ENCODE assay signal across 16 mouse cellular contexts in the genomic region with DNA sequence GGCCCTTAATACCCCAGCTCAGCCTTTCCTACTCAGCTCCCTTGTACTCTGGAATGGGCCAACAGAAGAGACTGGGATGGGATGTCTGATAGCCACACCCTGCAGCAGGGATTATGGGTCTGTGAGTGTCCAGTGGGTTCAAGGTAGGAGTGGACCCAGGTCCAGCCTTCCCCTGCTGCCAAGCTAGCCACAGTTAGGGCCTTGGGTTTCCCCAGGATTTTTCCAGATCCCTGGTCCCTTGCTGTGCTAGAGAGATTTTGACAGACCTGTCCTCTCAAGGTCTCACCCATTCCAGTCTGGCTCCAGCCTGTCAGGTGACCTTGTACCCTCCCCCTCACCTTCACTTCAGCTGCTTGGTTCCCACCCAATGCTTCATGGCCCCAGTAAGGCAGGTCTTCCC. TPM values are rescaled to one million over a fixed set of nuclear protein-coding genes. Genes with fewer than 3 reads are reported as not detected.
"Had no signal": no experiment of that assay in that cellular context is flagged by ENCODE, and none has a peak within 500 bp of the region (broad histone marks: within the 10 kb centered on the region; RNA-seq: fewer than 3 reads in every experiment).

No protein-coding gene starts in this region.

- H3K4me1 ChIP-seq: kidney, embryonic 15.5 days; liver, embryonic 13.5 days had no signal

- H3K27me3 ChIP-seq: kidney, embryonic 15.5 days; liver, embryonic 13.5 days had no signal

- DNase-seq: kidney, postnatal 10 days; kidney, postnatal 36 days; layer of hippocampus, postnatal 36 days; liver, embryonic 13.5 days; lung, adult 2 months; lung, postnatal 14 days; lung, postnatal 4 days; midbrain, embryonic 14.5 days; thymus, postnatal 25 days had no signal

- H3K4me3 ChIP-seq: kidney, embryonic 15.5 days; left cerebral cortex, adult 2 months; liver, embryonic 13.5 days had no signal

- H3K9me3 ChIP-seq: kidney, embryonic 15.5 days; liver, embryonic 13.5 days had no signal

- H3K27ac ChIP-seq: kidney, embryonic 15.5 days; left cerebral cortex, adult 2 months; liver, embryonic 13.5 days had no signal

- H3K9ac ChIP-seq: kidney, embryonic 15.5 days; liver, embryonic 13.5 days had no signal

- H3K4me2 ChIP-seq: kidney, embryonic 15.5 days; liver, embryonic 13.5 days; midbrain, embryonic 11.5 days had no signal

RNA-seq across cellular contexts. Expression of a gene that starts 20.0 kb away (rescaled TPM):
- total RNA-seq: megakaryocyte progenitor cell, adult 5-6 weeks; megakaryocyte-erythroid progenitor cell, adult 5-6 weeks had no signal
- polyA plus RNA-seq: liver, embryonic 13.5 days; small intestine, adult 2 months; spleen, adult 2 months had no signal

RNA-seq across cellular contexts. Expression of a gene that starts 53.7 kb away (rescaled TPM):
- total RNA-seq: megakaryocyte-erythroid progenitor cell, adult 5-6 weeks had no signal
